Mouse (Mus musculus): ENCODE measurements at regions not wholly inside any gene's neighbourhood (a gene's known extent, or its start where the extent isn't known, plus 50 kb on each side); places are given as distances from the start of the nearest gene placed in this dataset.

DNA sequence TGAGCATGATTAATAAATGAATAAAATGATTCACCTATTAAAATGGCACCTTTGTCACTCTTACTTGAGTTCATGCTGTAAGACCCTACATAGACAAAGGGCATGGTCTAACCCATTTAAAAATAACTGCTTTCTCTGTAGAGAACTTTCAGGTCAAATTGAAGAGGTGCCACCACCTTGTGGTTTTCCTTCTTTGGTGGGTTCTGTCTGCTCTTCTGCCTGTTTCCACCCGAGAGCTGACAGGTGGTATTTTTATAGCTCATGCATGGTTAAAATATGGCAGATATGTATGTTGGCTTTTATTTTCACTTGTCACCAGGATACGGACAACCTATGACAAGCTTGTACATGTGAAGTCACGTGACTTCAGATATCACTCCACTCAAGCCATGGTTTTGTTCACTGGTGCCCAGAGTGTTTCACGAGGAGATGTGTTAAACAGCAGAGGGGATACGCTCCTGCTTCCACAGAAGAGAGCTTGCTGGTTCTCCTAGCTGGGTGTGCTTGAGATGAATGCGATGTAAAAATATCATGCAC lies 794.3 kb upstream of the Car8 start:
- DNase-seq: no peak

- no peak for DNase-seq
These were observed 792.8 kb upstream of the Car8 start for GRCm38 (mm10) chr4:9031634-9032033.

GRCm38 (mm10) chr4:9028946-9029345 lies 790.1 kb upstream of the Car8 start:
- no peak for DNase-seq

DNA sequence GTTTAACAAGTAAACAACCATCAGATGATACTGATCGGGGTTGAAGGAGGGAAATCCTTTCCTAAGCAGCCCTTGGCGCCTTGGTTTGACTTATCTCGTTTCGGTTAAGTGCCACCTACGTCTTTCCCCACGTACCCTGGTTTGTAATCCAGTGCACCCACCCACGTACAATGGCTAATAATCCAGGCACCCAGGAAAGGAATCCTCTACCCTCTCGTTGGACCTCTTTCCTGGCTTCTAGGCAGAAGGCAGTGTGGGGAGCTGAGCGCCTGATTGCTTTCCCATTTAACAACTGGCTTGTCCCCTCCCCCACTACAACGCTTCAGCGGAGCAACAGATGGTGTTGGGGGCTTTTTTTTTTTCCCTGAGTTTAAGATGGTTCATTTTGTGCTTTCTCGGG lies 789.6 kb upstream of the Car8 start:
- peak; percentile 26 for DNase-seq

GRCm38 (mm10) chr4:9027798-9028404 lies 789.1 kb upstream of the Car8 start:
- DNase-seq: peak; percentile 88

DNA sequence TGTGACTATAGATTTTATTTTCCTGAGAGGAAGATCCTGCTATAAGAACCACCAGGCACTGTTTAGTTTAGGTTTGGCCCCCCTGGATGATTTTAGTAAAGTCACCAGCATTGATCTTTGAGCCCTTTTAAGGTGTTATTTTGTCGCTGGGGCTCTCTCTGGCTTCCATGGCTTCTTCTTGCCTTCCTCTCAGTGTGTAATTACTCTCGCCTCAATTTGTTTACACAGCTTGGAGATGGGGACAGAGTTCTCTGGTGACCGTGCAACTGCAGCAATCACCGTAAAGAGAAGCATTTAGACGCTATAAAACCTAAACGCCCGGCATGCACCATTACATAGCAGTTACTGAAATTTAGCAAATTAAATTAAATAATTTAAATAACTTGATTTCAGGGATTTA lies 788.5 kb upstream of the Car8 start:
- DNase-seq: no peak

DNA sequence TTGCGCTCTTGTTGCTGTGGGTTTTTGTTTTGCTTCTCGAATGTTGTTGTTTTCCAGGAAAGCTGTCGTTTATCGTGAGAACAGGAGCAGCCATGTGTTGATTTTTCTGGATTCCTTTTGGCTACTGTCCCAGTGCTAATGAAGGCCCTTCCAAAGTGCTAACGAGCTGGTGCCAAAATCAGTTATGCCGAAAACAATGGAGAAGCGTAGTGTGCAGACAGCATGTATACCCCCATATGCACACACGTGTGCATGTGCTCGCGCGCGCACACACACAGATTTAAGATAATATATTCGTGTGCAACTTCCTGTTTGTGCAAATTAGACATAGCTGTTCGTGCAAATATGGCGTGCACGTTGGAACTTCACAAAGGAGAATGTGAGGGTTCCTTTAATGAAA lies 788.0 kb upstream of the Car8 start:
- DNase-seq: no peak

DNA sequence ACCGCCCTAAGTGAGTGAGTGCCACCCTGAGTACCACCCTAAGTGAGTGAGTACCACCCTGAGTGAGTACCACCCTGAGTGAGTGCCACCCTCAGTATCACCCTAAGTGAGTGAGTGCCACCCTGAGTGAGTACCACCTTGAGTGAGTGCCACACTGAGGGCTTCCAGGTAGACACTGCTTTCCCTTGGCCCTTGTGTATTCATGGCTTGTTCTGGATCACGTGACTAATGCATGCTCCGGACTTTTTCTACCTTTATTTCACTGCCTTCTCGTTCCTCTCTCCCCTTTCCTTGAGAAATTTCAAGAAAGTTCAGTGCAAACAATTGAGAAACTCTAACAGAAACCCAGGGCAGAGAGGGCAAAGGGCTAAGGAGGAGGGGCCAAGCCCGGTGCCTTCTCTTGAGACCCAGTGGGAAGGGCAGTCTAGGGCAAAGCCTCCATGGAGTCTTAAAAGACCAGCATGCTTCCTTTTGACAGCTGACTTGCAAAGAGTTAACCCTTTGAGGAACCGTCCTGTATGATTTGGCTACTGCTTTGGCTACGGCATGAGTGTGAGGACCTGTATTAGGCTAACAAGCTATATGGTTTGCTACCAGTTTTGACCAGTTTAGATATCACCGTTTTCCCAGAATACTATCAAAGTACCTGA lies 787.1 kb upstream of the Car8 start:
- no peak for DNase-seq

DNA sequence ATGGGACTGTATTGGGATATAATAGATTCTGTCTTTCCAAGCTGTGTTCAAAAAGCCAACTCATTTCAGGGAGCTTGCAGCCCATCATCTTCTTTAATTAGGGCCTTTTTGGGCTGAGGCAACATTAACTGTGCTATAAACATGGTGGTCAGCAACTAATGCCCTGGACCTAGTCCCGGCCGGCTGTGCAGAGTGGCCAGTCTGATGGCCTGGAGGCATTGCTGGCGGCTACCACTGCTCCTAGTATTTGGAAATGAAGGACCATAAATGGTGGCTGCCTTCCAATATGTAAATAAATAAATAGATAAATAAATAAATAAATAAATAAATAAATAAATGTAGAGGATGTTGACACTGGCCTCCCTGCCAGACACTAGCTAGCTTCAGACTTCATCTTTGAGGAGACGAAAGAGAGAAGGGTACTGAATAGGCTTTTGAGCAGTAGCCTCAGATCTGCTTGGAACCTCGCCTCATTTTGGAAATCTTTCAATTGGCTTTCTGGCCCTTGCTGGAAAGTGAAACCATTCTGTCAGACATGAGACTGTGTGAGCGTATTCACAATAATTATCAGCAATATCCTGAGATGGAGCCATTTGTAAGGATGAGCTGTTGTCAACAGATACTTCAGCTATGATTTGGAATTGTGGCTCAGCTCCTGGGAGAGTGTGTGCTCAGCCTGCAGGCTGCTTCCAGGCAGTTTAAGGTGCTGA lies 785.5 kb upstream of the Car8 start:
- DNase-seq: no peak

DNA sequence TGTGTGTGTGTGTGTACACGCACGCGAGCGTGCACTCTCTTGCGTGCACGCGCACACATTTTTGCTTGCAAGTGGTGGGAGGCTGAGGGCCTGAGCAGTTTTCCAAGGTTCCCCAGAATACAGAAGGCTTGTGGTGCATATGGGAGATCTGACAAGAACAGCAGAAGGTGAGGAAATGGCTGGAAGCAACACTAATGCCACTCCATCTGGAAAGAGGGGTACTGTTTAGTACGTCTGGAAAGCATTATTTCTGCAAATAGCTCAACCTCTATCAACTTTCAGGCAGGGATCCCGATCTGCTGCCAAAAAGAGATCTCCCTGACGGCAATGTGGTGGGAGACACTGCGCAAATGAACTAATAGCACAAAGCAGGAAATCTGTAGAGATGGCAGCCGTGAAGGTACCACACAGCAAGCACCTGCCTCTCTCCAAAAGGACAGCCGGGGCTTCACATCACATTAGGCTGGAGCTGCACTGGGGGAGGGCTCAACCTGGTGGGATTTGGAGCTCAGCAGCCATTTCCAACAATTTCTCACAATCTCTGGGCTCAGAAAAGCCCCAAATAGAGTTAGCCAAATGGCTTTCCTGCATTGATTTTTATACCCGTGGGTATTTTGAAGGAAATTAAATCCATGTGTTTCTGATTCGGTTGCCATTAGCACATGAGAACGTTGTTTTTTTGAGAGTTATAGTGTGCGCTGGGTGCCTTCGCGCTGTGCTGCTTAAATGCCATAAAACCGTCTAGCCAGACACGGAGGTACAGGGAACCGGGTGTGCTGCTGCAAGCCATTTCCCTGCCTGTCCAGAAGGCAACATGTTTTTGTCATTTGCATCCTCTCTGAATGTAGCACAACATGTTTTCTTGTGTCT lies 780.6 kb upstream of the Car8 start:
- no peak for DNase-seq

- no peak for DNase-seq
These were observed 779.4 kb upstream of the Car8 start for GRCm38 (mm10) chr4:9018236-9018635.

- DNase-seq: no peak
These were observed 777.7 kb upstream of the Car8 start for GRCm38 (mm10) chr4:9016504-9017040.

DNA sequence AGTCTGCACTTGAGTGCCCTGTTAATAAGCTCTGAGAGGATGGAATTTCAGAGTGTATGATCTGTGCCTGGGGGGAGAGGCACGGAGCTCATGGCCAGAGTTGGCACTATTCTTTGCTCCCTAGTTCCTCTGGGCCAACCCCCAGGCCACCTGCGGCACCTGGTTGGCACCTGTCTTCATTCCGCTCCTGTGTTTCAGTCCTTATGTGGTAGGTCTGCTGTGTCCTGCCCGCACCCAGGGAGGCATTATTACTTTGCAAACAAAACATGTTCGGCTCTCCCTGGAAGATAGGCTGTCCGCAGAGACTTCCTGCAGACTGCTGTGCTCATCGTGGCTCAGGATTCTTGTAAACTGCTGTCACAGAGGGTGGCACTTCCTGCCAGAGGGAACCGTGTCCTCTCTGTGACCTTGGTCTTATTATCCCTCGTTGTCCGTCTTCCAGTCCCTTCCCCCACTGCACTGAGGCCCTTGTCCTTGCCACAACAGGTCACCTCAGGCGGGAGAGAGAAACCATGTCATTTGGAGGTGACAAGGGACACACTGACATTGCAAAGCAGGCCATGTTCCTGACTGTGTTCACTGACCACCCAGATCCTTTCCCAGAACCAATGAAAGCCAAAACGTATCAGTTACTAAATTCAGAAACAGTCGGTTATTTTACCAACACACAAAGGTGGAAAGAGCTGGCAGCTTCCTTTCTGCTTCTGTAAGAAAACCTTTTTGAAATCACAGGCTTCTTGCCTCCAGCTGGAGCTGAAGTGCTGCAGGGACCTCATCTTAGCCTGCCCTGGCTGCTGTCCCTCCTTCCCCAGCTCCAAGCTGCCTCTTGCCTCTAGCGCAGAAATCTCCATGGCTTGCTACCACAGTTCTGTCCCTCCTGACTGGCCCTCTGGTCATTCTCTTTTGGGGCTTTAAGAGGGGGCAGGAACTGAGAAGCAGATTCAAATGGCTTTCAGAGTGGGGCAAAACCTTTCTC lies 777.0 kb upstream of the Car8 start:
- DNase-seq: no peak

- no peak for DNase-seq
These were observed 776.1 kb upstream of the Car8 start for GRCm38 (mm10) chr4:9014986-9015385.

- peak; percentile 20 for DNase-seq
These were observed 773.9 kb upstream of the Car8 start for GRCm38 (mm10) chr4:9012787-9013186.

DNA sequence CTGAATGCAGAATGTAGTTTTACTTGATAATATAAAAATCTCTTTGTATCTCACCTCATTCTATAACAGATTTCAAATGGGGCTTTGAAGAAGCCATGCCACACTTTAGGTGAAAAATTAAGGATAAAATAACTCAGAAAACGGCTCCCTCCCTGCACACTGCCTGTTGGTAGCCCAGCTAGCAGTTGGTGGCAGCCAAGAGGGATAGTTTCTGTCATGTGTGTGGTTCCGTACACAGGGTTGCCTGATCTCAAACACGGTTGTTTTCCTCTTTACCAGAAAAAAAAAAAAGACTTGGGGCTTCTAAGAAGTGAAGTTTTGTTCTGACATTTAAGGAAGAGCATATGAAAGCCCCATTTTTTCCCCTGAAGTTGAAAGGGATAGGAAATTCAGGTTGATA lies 773.1 kb upstream of the Car8 start:
- DNase-seq: no peak

GRCm38 (mm10) chr4:9011129-9011518 lies 772.3 kb upstream of the Car8 start:
- DNase-seq: no peak

DNA sequence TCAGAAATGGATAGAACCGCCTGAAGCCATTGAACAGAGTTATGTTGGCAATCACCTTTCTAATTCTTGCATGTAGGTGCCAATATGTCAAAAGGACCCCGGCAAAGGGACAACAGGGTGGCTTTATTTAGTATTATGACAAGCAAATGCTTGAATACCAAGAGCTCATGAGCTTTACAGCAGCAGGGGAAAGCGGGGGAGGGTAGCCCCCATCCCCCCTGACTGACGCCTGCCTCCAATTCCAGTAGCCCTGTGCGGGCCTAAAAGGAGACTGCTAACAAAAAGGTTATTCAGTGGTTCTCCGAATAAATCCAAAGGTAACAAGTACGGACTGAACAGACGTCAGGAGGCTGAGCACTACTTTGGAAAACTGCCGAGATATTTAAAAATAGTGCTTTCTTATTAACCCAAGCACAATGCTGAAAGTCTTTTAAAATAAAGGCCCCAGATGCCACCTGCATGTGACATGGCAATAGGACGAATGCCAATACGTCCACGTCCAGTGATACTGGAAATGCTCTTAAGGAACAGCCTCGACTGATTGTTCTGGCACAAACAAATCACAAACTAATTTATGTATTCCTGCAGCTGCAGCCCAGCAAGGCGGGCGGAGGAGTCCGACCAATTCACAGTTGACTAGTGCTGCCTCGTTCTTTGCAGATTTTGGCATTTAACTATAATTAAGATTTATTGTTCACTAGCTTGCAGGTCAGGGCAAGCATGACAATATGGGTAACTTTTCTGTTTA lies 771.7 kb upstream of the Car8 start:
- no peak for DNase-seq

- no peak for DNase-seq
These were observed 770.8 kb upstream of the Car8 start for GRCm38 (mm10) chr4:9009656-9010055.

GRCm38 (mm10) chr4:9005938-9006626 lies 767.2 kb upstream of the Car8 start:
- no peak for DNase-seq

Measured in adrenal gland, postnatal 25 days (tissue).